Mouse (Mus musculus): Measurements from ENCODE around the gene Cpn1. TPM values are rescaled to one million over a fixed set of nuclear protein-coding genes. Genes with fewer than 3 reads are reported as not detected.

Gene Cpn1
- polyA plus RNA-seq, 1 experiment from 2014 or later, result not detected

GRCm38 (mm10) chr19:43939171-43939768 lies 47.1 kb downstream of the Cpn1 start:
- no peaks in the 10 kb centered on the region for H3K36me3 ChIP-seq (ENCODE audit: inconsistent target)
- H3K27ac ChIP-seq, result 0 out of 2 replicates have a peak overlapping the region, but pooled peaks have one; percentile 4
- peak overlapping the region; percentile 62 for H3K4me3 ChIP-seq (ENCODE audit: inconsistent target)
- peaks cover 54% of the 10 kb centered on the region for H3K79me2 ChIP-seq (ENCODE audit: inconsistent target)
- WGBS (ENCODE audit: missing documents), result 11% methylated on average over 16 of the region's 16 CpGs

DNA sequence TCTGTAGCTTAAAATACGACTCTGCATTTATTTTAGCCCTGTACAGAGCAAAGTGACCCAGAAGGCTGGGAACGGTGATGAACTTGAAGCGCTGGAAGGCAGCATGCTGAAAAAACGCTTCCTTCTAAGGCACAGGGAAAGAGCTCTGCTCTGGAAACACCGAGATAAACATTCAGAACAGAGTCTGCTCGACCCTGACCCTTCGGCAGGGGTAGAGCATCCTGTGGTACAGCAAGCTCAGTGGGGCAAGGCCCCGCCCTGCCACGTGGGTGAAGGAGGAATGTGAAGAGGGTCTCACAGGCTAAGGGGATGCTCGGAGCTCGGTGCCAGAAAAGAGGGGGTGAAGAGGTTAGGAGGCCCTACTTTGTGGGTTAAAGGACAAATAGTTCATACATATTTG lies 48.0 kb downstream of the Cpn1 start:
- WGBS (ENCODE audit: missing documents), result 74% methylated on average over 11 of the region's 11 CpGs

GRCm38 (mm10) chr19:43930926-43931325 lies 55.4 kb downstream of the Cpn1 start:
- peak overlapping the region; percentile 84 for H3K27ac ChIP-seq
- WGBS (ENCODE audit: missing documents), result 42% methylated on average over 6 of the region's 6 CpGs

More for the DNA sequence above, 48.0 kb downstream of the Cpn1 start:
- Histone ChIP-seq H3K27ac (no peak overlapping the region), H3K4me3 (ENCODE audit: inconsistent target) (no peak overlapping the region; the same call in 1 of the 2 replicates), H3K36me3 (ENCODE audit: inconsistent target) (no peaks in the 10 kb centered on the region), H3K79me2 (ENCODE audit: inconsistent target) (peaks cover 63% of the 10 kb centered on the region)

GRCm38 (mm10) chr19:43930366-43930765 lies 56.0 kb downstream of the Cpn1 start:
- Histone ChIP-seq H3K4me3 (ENCODE audit: inconsistent target) (no peak overlapping the region), H3K27ac (peak overlapping the region; percentile 84), H3K79me2 (ENCODE audit: inconsistent target) (peaks cover 95% of the 10 kb centered on the region), H3K36me3 (ENCODE audit: inconsistent target) (no peaks in the 10 kb centered on the region)
- WGBS (ENCODE audit: missing documents), result 21% methylated on average over 7 of the region's 7 CpGs

More at GRCm38 (mm10) chr19:43930926-43931325, 55.4 kb downstream of the Cpn1 start:
- Histone ChIP-seq H3K4me3 (ENCODE audit: inconsistent target) (no peak overlapping the region), H3K79me2 (ENCODE audit: inconsistent target) (peaks cover 95% of the 10 kb centered on the region), H3K36me3 (ENCODE audit: inconsistent target) (no peaks in the 10 kb centered on the region)

DNA sequence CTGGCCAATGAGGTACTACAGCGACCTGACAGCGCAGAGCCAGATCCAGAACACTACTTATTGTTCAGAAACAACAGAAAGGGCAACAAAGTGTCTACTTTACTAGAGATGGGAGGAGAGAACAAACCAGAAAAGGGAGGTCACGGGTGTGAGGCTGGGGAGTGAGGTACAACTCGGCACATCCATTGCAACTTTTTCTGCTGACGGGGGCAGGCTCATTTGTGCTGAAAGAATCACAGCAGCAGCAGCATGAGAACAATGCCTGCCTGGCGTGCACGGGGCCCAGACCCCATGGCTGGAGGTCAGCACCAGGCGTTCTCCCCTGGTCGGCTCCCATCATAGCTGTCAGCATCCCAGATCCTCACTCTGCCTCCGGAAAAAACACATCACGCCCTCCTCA lies 56.5 kb downstream of the Cpn1 start:
- 92% methylated on average over 11 of the region's 11 CpGs for WGBS (ENCODE audit: missing documents)
- Histone ChIP-seq H3K27ac (peak overlapping the region; percentile 84), H3K79me2 (ENCODE audit: inconsistent target) (peaks cover 95% of the 10 kb centered on the region), H3K36me3 (ENCODE audit: inconsistent target) (no peaks in the 10 kb centered on the region), H3K4me3 (ENCODE audit: inconsistent target) (no peak overlapping the region)

- Histone ChIP-seq H3K4me3 (ENCODE audit: inconsistent target) (no peak overlapping the region), H3K79me2 (ENCODE audit: inconsistent target) (peaks cover 95% of the 10 kb centered on the region), H3K27ac (no peak overlapping the region), H3K36me3 (ENCODE audit: inconsistent target) (peaks cover 4% of the 10 kb centered on the region; the same call in 1 of the 2 replicates)
- WGBS (ENCODE audit: missing documents), result 75% methylated on average over 5 of the region's 5 CpGs
Measured at GRCm38 (mm10) chr19:43927967-43928366, 58.4 kb downstream of the Cpn1 start.

DNA sequence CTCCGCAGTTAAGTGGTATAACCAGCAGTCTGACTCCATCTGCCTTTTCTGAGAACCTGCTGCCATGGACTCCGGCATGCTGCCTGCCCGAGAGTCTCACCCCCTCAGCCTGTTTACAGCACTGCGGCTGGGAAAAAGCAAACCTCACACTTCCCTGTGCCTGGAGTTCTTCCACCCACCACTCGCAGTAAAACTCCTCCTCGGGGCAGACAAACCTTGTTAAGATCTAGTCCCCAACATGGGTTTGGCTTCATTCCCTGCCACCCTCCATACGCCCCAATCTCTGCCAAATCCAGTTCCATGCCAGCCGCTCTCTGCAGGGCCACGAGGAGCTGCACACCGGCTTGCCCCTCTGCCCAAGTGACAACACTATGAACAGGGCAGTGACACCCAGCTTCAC lies 59.3 kb downstream of the Cpn1 start:
- Histone ChIP-seq H3K4me3 (ENCODE audit: inconsistent target) (no peak overlapping the region), H3K79me2 (ENCODE audit: inconsistent target) (peaks cover 91% of the 10 kb centered on the region), H3K36me3 (ENCODE audit: inconsistent target) (peaks cover 4% of the 10 kb centered on the region; the same call in 1 of the 2 replicates), H3K27ac (peak overlapping the region; percentile 8; the same call in 1 of the 2 replicates)
- WGBS (ENCODE audit: missing documents), result 63% methylated on average over 10 of the region's 10 CpGs

DNA sequence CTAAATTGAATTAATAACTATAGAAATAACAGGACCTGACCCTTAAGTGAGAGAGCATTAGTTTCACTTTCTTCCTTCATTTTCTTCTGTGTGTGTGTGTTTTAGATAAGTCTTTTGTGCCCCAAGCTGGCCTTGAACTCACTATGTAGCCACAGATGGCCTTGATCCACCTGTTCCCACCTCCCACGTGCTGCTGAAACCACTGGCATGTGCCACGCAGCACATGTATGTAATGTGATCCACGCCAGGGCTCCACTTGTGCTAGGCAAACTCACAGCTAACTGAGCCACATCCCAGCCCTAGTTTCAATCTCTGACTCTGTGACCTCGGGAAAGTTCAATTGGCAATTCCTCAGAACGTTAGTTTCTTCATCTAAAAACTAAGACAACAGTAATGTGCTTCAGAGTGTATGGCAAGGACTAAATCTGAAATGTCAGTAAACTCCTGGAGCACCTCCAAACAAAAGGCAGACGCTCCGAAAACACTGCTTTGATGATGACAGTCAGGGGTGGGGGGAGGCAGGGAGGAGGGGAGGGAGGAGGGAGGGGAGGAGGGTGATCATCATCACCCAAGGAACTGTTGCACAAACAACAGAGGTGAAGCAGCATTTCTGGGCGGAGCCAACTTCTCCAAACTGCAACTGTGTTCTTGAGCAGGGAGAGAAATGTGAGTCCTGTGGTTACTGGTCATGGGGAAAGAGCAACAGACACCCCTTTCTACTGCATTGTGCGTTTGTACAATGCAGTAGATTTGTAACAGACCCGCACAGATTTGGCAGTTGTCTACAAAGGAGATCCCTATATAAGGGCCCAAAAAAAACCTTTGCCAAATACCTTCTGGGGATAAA lies 60.0 kb downstream of the Cpn1 start:
- Histone ChIP-seq H3K36me3 (ENCODE audit: inconsistent target) (peaks cover 4% of the 10 kb centered on the region; the same call in 1 of the 2 replicates), H3K79me2 (ENCODE audit: inconsistent target) (peaks cover 84% of the 10 kb centered on the region), H3K27ac (peak overlapping the region; percentile 8; the same call in 1 of the 2 replicates), H3K4me3 (ENCODE audit: inconsistent target) (no peak overlapping the region)
- 46% methylated on average over 8 of the region's 10 CpGs for WGBS (ENCODE audit: missing documents)

DNA sequence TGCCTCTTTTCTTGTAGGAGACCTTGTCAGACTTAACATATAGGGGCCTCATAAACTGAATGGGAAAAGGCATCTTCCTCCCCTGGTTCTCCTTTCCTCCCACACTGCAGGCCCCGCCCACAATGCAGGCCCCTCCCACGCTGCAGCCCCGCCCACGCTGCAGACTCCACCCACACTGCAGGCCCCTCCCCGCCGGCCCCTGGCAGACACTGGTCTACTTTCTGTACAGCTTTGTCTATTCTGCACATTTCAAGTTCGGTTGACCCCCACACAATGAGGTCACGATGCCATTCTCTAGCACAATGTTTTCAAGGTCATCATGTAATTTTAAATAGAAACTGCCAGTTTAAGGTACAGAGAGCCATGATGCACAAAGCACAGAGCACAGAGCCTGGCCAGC lies 62.0 kb downstream of the Cpn1 start:
- Histone ChIP-seq H3K4me3 (ENCODE audit: inconsistent target) (no peak overlapping the region), H3K27ac (no peak overlapping the region), H3K79me2 (ENCODE audit: inconsistent target) (peaks cover 67% of the 10 kb centered on the region), H3K36me3 (ENCODE audit: inconsistent target) (peaks cover 4% of the 10 kb centered on the region; the same call in 1 of the 2 replicates)
- WGBS (ENCODE audit: missing documents), result 63% methylated on average over 5 of the region's 8 CpGs

GRCm38 (mm10) chr19:43922963-43923362 lies 63.4 kb downstream of the Cpn1 start:
- H3K27ac ChIP-seq, result no peak overlapping the region
- peaks cover 4% of the 10 kb centered on the region; the same call in 1 of the 2 replicates for H3K36me3 ChIP-seq (ENCODE audit: inconsistent target)
- H3K79me2 ChIP-seq (ENCODE audit: inconsistent target), result peaks cover 57% of the 10 kb centered on the region
- WGBS (ENCODE audit: missing documents), result 100% methylated on average over 7 of the region's 7 CpGs
- H3K4me3 ChIP-seq (ENCODE audit: inconsistent target), result no peak overlapping the region

GRCm38 (mm10) chr19:43921410-43921809 lies 64.9 kb downstream of the Cpn1 start:
- Histone ChIP-seq H3K4me3 (ENCODE audit: inconsistent target) (peak overlapping the region; percentile 15; the same call in 1 of the 2 replicates), H3K27ac (0 out of 2 replicates have a peak overlapping the region, but pooled peaks have one; percentile 34), H3K36me3 (ENCODE audit: inconsistent target) (peaks cover 4% of the 10 kb centered on the region; the same call in 1 of the 2 replicates), H3K79me2 (ENCODE audit: inconsistent target) (peaks cover 43% of the 10 kb centered on the region)
- WGBS (ENCODE audit: missing documents), result 57% methylated on average over 13 of the region's 13 CpGs

DNA sequence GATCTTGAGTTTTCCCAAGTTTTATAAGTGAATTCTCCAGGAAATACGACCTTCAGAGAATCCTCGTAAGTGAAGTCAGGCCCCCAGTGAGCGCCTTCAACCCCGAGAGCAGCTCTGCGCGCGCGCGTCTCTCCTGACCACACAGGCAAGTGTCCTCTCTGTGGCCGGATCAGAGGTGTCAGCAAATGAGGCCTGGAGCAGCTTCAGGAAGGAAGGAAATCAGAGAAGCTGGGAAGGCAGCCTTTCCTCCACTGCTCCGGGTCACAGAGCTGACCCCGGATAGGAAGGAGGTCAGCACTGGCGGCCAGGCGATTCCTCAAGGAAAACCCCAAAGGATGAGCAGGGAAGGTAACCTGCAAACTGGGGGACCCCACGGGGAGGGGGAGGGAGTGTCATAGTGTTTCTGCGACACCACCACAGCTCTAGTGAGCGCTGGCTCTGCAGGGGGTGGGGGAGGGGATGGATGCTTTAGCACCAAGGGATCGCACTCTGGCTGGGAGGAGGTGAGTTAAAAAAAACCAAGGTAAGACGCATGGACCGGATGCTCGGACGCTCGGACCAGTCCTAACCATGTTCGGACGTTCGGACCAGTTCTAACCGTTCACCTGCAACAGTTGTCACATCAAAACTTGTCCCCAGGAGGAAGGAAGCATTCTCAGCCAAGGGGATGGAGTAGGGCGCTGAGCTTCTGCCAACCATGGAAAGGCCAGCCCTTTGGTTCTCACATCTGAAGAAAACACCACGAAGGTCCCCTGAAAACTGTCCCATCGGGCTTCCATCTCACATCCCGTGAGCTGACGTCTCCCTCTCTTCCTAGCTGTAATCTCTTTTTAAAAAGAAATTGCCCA lies 65.7 kb downstream of the Cpn1 start:
- peak overlapping the region; percentile 34 for H3K27ac ChIP-seq
- H3K36me3 ChIP-seq (ENCODE audit: inconsistent target), result peaks cover 4% of the 10 kb centered on the region; the same call in 1 of the 2 replicates
- H3K79me2 ChIP-seq (ENCODE audit: inconsistent target), result peaks cover 42% of the 10 kb centered on the region
- H3K4me3 ChIP-seq (ENCODE audit: inconsistent target), result peak overlapping the region; percentile 15; the same call in 1 of the 2 replicates
- 69% methylated on average over 32 of the region's 32 CpGs for WGBS (ENCODE audit: missing documents)

- 87% methylated on average over 4 of the region's 4 CpGs for WGBS (ENCODE audit: missing documents)
- H3K36me3 ChIP-seq (ENCODE audit: inconsistent target), result peaks cover 4% of the 10 kb centered on the region; the same call in 1 of the 2 replicates
- no peak overlapping the region for H3K4me3 ChIP-seq (ENCODE audit: inconsistent target)
- H3K27ac ChIP-seq, result peak overlapping the region; percentile 34
- H3K79me2 ChIP-seq (ENCODE audit: inconsistent target), result peaks cover 35% of the 10 kb centered on the region; the same call in 1 of the 2 replicates
Measured at GRCm38 (mm10) chr19:43919841-43920240, 66.5 kb downstream of the Cpn1 start.

DNA sequence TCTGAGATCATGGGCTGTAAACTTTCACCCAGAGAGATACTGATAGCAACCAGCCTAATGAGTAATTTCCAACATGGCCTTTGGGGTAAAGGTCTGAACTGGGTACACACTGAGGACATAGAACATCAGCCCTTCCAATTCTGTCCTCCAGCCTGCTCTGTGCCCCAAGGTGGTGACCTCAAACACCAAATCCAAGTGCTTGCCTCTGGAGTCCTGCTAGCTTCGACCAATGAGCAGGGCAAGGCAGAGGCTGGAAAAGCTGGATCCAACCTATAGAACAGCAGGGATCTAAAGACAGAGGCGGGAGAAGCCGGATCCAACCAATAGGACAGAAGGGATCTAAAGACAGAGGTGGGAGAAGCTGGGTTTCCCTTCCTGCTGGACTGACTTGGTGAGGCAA lies 67.5 kb downstream of the Cpn1 start:
- 85% methylated on average over 3 of the region's 3 CpGs for WGBS (ENCODE audit: missing documents)
- no peak overlapping the region for H3K4me3 ChIP-seq (ENCODE audit: inconsistent target)
- no peak overlapping the region for H3K27ac ChIP-seq
- peaks cover 25% of the 10 kb centered on the region; the same call in 1 of the 2 replicates for H3K79me2 ChIP-seq (ENCODE audit: inconsistent target)
- H3K36me3 ChIP-seq (ENCODE audit: inconsistent target), result peaks cover 4% of the 10 kb centered on the region; the same call in 1 of the 2 replicates

All from macrophage (primary cell).